In genomic region chr6:108512994-108513393, GRCm38 (mm10) we compare ENCODE assay signal across 18 mouse cellular contexts.
DNase-seq lines count a peak whose midpoint lies in the region; ATAC-seq and TF ChIP-seq lines count a peak whose summit lies in the region.
"Had no signal": no experiment of that assay in that cellular context is flagged by ENCODE, and none has a peak within 500 bp of the region (broad histone marks: within the 10 kb centered on the region; RNA-seq: fewer than 3 reads in every experiment).

No protein-coding gene starts in this region.

- H3K9me3 ChIP-seq in kidney, embryonic 16.5 days (ENCODE audit: low read length) = no peaks in the 10 kb centered on the region
- H3K9me3 ChIP-seq: embryonic facial prominence, embryonic 10.5 days; forebrain, embryonic 13.5 days; hindbrain, embryonic 13.5 days had no signal

- H3K27me3 ChIP-seq in kidney, embryonic 16.5 days (ENCODE audit: insufficient read depth, low read length) = no peaks in the 10 kb centered on the region
- H3K27me3 ChIP-seq: forebrain, embryonic 13.5 days; hindbrain, embryonic 13.5 days had no signal

- H3K27ac ChIP-seq in layer of hippocampus, adult 2 months = peak overlapping the region; percentile 32; the same call in 1 of the 2 replicates
- H3K27ac ChIP-seq in kidney, embryonic 16.5 days (ENCODE audit: low read length) = no peak overlapping the region
- H3K27ac ChIP-seq: embryonic facial prominence, embryonic 10.5 days; forebrain, embryonic 13.5 days; hindbrain, embryonic 13.5 days had no signal

- ATAC-seq in kidney, embryonic 16.5 days (ENCODE audit: low FRiP score, low TSS enrichment) = peak; percentile 77
- ATAC-seq: forebrain, embryonic 13.5 days; forebrain, postnatal 0 days had no signal

- no peak for DNase-seq in layer of hippocampus, adult 2 months (ENCODE audit: low spot score in 2 of 2)
- DNase-seq in layer of hippocampus, adult 9-10 months (ENCODE audit: low spot score) = no peak
- DNase-seq in kidney, adult 8-10 months = peak; percentile 77 to 87
- DNase-seq in kidney, postnatal 25 days = peak; percentile 70 to 90
- DNase-seq in urinary bladder, postnatal 25 days (ENCODE audit: low spot score) = no peak
- DNase-seq in spleen, adult 12 weeks (ENCODE audit: low spot score) = no peak
- no peak for DNase-seq in left cerebral cortex, postnatal 4 days
- DNase-seq: adrenal gland, postnatal 25 days; cerebellum, postnatal 10 days; forebrain, postnatal 0 days; gastrocnemius, adult 2 months; gastrocnemius, postnatal 36 days; heart, adult 11 months; heart, postnatal 10 days had no signal

- H3K9ac ChIP-seq in kidney, embryonic 16.5 days (replicated peaks; ENCODE audit: low read length) = no peak overlapping the region
- H3K9ac ChIP-seq: forebrain, embryonic 13.5 days; forebrain, postnatal 0 days; hindbrain, embryonic 13.5 days had no signal

- no peak overlapping the region for H3K4me2 ChIP-seq in kidney, embryonic 16.5 days (replicated peaks; ENCODE audit: low read depth, low read length)
- H3K4me2 ChIP-seq: forebrain, embryonic 13.5 days; hindbrain, embryonic 13.5 days had no signal

- H3K4me1 ChIP-seq in kidney, embryonic 16.5 days (ENCODE audit: insufficient read depth, low read length) = peaks cover 23% of the 10 kb centered on the region
- H3K4me1 ChIP-seq: hindbrain, embryonic 13.5 days had no signal

- intact Hi-C loops in left cerebral cortex, postnatal 4 days (cut with DNase I) = no loop called here

- peaks cover 20% of the 10 kb centered on the region; the same call in 1 of the 2 replicates for H3K36me3 ChIP-seq in kidney, embryonic 16.5 days (ENCODE audit: insufficient read depth, low read length)
- H3K36me3 ChIP-seq: hindbrain, embryonic 13.5 days had no signal

- H3K4me3 ChIP-seq in layer of hippocampus, adult 2 months = no peak overlapping the region
- no peak overlapping the region for H3K4me3 ChIP-seq in kidney, embryonic 16.5 days (ENCODE audit: low read length)
- H3K4me3 ChIP-seq: embryonic facial prominence, embryonic 10.5 days; forebrain, embryonic 13.5 days; gastrocnemius, adult 2 months; hindbrain, embryonic 13.5 days had no signal

- 68% methylated on average over 9 of the region's 9 CpGs for WGBS in kidney, embryonic 16.5 days

- TF ChIP-seq CTCF in layer of hippocampus, adult 2 months (conservative IDR thresholded peaks at IDR 0.05) = no peak

Comparison
In these comparisons a context has a peak if more than half of its experiments do, and no peak if none do; other contexts are left out.
1. DNase-seq: peak in kidney, adult 8-10 months (2 of 2) and kidney, postnatal 25 days (2 of 2); none in layer of hippocampus, adult 2 months (0 of 2), layer of hippocampus, adult 9-10 months (single experiment), urinary bladder, postnatal 25 days (single experiment), spleen, adult 12 weeks (single experiment) and left cerebral cortex, postnatal 4 days (single experiment).